Mouse (Mus musculus): ENCODE data around the gene Large2.

DNA sequence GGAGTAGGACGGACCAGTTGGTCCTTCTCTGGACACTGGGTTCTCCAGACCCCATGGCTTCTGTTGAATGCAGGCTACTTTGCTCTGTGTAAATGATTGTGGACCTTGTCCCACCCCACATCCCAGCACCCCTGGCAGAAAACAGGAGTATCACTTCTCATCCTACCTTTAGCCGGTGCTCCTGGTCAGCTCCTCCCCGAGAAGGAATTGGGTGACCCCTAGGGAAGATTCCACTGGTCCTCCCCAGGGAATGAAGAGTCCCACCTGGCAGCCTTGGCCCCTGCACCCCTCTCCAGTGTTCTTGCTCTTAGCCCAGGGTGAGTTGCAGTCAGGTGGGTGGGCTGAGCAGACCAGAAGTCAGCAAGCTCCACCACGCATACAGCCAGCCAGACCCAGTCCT, 10.6 kb downstream of the Large2 start:
- TF ChIP-seq CTCF (IDR thresholded peaks at IDR 0.05; ENCODE audit: borderline replicate concordance, insufficient read depth, low read length) (no peak), POLR2A (IDR thresholded peaks at IDR 0.05; ENCODE audit: low read depth, low read length) (no peak)

Measured in embryonic fibroblast, embryonic 13.5 days (primary cell).